Mouse (Mus musculus): ENCODE results near the gene Tlx3.

DNA sequence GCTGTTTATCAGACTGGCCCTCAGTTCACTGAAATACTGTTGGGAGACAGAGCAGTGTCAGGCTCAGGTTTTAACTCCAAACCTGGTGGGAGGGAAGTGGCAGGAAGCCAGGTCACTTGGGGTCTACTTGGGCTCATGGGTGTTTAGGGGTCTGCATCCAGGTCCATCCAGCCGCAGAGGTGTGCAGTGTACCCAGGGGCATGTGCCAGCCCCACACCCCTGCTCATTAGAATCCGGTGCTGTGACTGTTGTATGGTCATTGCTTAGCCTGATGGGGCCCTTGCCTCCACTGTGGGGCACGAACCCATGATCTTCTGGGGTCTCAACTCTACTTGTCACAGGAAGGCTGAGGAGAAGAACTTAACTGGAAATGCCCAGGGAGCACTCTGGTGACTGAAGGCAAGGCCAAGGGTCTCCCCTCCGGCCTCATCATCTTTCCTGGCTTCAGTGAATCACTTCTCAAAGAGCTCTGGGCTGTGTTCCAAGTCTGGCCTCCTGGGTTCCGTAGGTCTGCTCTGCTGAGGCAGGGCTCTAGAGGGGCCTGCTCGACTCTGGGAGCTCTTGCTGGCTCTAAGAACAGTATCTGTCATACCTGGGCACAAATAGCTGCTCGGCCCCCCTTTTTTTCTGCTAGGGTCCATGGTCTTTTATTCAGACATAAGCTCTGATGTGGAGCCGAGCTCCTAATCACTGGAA lies 14.1 kb upstream of the Tlx3 start:
- TF ChIP-seq CTCF (IDR thresholded peaks at IDR 0.05; ENCODE audit: low read depth) = no peak
- no peak for TF ChIP-seq EP300 (optimal IDR thresholded peaks at IDR 0.05)
